In genomic region chr1:163190841-163191240, GRCm38 (mm10) we compare ENCODE assay signal across 20 mouse cellular contexts.
DNase-seq lines count a peak whose midpoint lies in the region; ATAC-seq lines count a peak whose summit lies in the region.
"Had no signal": no experiment of that assay in that cellular context is flagged by ENCODE, and none has a peak within 500 bp of the region (broad histone marks: within the 10 kb centered on the region; RNA-seq: fewer than 3 reads in every experiment).

No protein-coding gene starts in this region.

- no peaks in the 10 kb centered on the region for H3K27me3 ChIP-seq in lung, embryonic 16.5 days (ENCODE audit: control insufficient read depth, insufficient read depth, low read depth, low read length)
- H3K27me3 ChIP-seq in embryonic facial prominence, embryonic 12.5 days, result no peaks in the 10 kb centered on the region
- no peaks in the 10 kb centered on the region for H3K27me3 ChIP-seq in limb, embryonic 10.5 days (ENCODE audit: low read depth, poor library complexity, severe bottlenecking)
- H3K27me3 ChIP-seq: forebrain, embryonic 13.5 days; heart, embryonic 13.5 days; hindbrain, embryonic 12.5 days had no signal

- no peaks in the 10 kb centered on the region for H3K9me3 ChIP-seq in lung, embryonic 16.5 days (ENCODE audit: control insufficient read depth, low read length)
- no peaks in the 10 kb centered on the region for H3K9me3 ChIP-seq in embryonic facial prominence, embryonic 12.5 days
- H3K9me3 ChIP-seq in limb, embryonic 10.5 days (replicated peaks), result no peaks in the 10 kb centered on the region
- H3K9me3 ChIP-seq: forebrain, embryonic 13.5 days; heart, embryonic 13.5 days; hindbrain, embryonic 12.5 days had no signal

- 48% methylated on average over 2 of the region's 2 CpGs for WGBS in lung, embryonic 16.5 days
- WGBS in embryonic facial prominence, embryonic 12.5 days, result 33% methylated on average over 2 of the region's 2 CpGs
- WGBS in limb, embryonic 10.5 days, result 42% methylated on average over 2 of the region's 2 CpGs

- H3K9ac ChIP-seq in lung, embryonic 16.5 days (ENCODE audit: low read length), result no peak overlapping the region
- H3K9ac ChIP-seq in embryonic facial prominence, embryonic 12.5 days, result no peak overlapping the region
- H3K9ac ChIP-seq: forebrain, embryonic 13.5 days; forebrain, postnatal 0 days; heart, embryonic 13.5 days; hindbrain, embryonic 12.5 days had no signal

- no peak overlapping the region for H3K4me3 ChIP-seq in lung, embryonic 16.5 days (ENCODE audit: low read length)
- no peak overlapping the region for H3K4me3 ChIP-seq in embryonic facial prominence, embryonic 12.5 days
- H3K4me3 ChIP-seq in limb, embryonic 10.5 days, result no peak overlapping the region
- H3K4me3 ChIP-seq: forebrain, embryonic 13.5 days; heart, embryonic 13.5 days; hindbrain, embryonic 12.5 days had no signal

- H3K4me2 ChIP-seq in lung, embryonic 16.5 days (ENCODE audit: low read depth, low read length), result no peak overlapping the region
- no peak overlapping the region for H3K4me2 ChIP-seq in embryonic facial prominence, embryonic 12.5 days (replicated peaks)
- H3K4me2 ChIP-seq: forebrain, embryonic 13.5 days; heart, embryonic 13.5 days; hindbrain, embryonic 12.5 days had no signal

- DNase-seq in lung, postnatal 4 days, result no peak
- DNase-seq in NIH3T3 (ENCODE audit: low read depth), result peak; percentile 28
- DNase-seq in limb, embryonic 10.5 days (ENCODE audit: low spot score), result no peak
- DNase-seq: adrenal gland, postnatal 10 days; cerebellum, adult 11 months; cerebellum, adult 8-10 months; cerebellum, postnatal 14 days; embryo, embryonic 11 days; forebrain, postnatal 0 days; gastrocnemius, postnatal 25 days; heart, postnatal 4 days had no signal

- H3K27ac ChIP-seq in lung, embryonic 16.5 days (ENCODE audit: low read length), result no peak overlapping the region
- H3K27ac ChIP-seq in embryonic facial prominence, embryonic 12.5 days, result 0 out of 2 replicates have a peak overlapping the region, but pooled peaks have one; percentile 30
- H3K27ac ChIP-seq in limb, embryonic 10.5 days, result peak overlapping the region; percentile 46; the same call in 1 of the 2 replicates
- H3K27ac ChIP-seq: forebrain, embryonic 13.5 days; heart, embryonic 13.5 days; hindbrain, embryonic 12.5 days had no signal

- peak; percentile 67; the same call in 1 of the 2 replicates for ATAC-seq in lung, embryonic 16.5 days (ENCODE audit: low read depth)
- no peak for ATAC-seq in embryonic facial prominence, embryonic 12.5 days (ENCODE audit: insufficient number of reproducible peaks, insufficient read depth, low FRiP score, low TSS enrichment)
- ATAC-seq in erythroblast, adult 5-6 weeks (replicated peaks; ENCODE audit: low FRiP score, poor library complexity, severe bottlenecking), result no peak
- ATAC-seq in megakaryocyte, adult 5-6 weeks (ENCODE audit: poor library complexity, severe bottlenecking), result no peak
- ATAC-seq: forebrain, embryonic 13.5 days; forebrain, postnatal 0 days; hindbrain, embryonic 16.5 days; inflammation-experienced regulatory T-cells, adult 6 months had no signal

- no peaks in the 10 kb centered on the region; the same call in 1 of the 2 replicates for H3K4me1 ChIP-seq in lung, embryonic 16.5 days (replicated peaks; ENCODE audit: control insufficient read depth, insufficient read depth, low read length)
- peaks cover under 1% of the 10 kb centered on the region for H3K4me1 ChIP-seq in embryonic facial prominence, embryonic 12.5 days
- H3K4me1 ChIP-seq in limb, embryonic 10.5 days, result peaks cover 29% of the 10 kb centered on the region
- H3K4me1 ChIP-seq: forebrain, embryonic 13.5 days; heart, embryonic 13.5 days; hindbrain, embryonic 12.5 days had no signal

- no peaks in the 10 kb centered on the region for H3K36me3 ChIP-seq in lung, embryonic 16.5 days (ENCODE audit: control insufficient read depth, insufficient read depth, low read length)
- no peaks in the 10 kb centered on the region for H3K36me3 ChIP-seq in embryonic facial prominence, embryonic 12.5 days
- no peaks in the 10 kb centered on the region for H3K36me3 ChIP-seq in limb, embryonic 10.5 days
- H3K36me3 ChIP-seq: heart, embryonic 13.5 days; hindbrain, embryonic 12.5 days had no signal
